Mouse (Mus musculus): ENCODE data around the gene Pja2. TPM values are rescaled to one million over a fixed set of nuclear protein-coding genes. Genes with fewer than 3 reads are reported as not detected.

The Pja2 gene
- 10 to 100 TPM; 24.2 to 25.0 TPM for total RNA-seq (2023)

DNA sequence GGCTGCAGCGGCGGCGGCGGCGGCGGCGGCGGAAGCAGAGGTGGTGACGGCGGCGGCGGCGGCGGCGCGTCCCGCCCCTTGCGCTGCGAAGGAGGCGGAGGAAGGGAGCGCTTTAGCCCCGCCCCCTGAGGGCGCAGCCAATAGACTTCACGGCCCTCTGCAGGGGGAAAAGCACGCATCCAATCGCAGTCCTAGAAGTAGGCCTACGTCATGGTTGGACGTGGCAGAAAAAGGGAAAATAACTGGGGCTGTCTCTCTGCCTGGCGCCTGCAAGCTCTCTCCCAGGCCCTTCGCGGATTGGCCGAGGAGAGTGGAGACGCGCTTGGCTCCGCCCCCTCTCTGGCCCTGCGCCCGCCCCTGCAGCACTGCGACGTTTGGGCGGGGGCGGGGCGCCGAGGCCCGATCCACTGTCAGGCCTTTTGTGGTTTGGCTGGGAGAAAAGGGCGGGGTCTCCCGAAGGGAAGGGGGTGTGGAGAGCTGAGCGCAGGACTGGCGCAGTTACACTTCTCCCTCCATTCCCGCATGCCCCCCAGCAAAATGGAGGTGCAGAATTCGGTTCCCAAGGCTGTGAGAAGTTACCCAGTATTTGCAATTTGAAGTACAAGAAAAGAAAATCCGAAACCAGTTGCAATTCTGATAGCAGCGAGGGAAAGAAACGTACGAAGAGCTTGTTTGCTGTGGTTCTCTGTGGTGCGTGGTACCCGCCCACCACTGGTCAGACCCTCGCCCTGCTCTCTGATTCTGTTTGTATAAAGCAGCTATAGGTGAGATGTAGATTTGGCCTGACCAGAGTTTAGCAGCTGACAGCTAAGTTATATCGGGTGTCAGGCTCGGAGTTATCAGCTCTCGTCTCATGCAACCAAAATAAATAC, at the start of gene Pja2:
Pja2 (minus strand) TSS at position 19 of the 872 bp plus-strand sequence.

Data from T-cell, adult 66 days (primary cell).